Mouse (Mus musculus): ENCODE measurements around the gene Lias.

Lias gene

GRCm38 (mm10) chr5:65425251-65425650 is 34.0 kb downstream of the Lias start:
- in situ Hi-C loops (cut with MseI, MboI): no loop called here

DNA sequence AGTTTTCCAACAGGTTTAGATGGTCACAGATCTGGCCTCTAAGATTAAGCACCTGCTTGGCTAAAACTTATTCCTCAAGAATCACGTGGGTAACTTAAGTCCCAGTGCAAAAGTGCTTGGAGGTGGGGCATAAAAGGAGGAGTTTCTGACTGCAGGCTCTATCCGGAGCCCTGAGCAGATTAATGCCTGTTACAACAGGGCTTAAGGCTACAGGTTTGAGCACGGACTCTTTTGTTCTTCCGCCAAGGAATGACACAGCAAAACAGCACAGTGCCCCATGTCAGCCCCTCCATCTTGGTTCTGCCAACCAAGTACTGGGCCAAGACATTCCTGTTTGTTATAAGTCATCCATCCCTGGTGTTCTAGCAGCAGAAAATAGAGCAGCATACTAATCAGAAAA is 37.0 kb downstream of the Lias start:
- in situ Hi-C loops (cut with MseI, MboI): no loop called here

DNA sequence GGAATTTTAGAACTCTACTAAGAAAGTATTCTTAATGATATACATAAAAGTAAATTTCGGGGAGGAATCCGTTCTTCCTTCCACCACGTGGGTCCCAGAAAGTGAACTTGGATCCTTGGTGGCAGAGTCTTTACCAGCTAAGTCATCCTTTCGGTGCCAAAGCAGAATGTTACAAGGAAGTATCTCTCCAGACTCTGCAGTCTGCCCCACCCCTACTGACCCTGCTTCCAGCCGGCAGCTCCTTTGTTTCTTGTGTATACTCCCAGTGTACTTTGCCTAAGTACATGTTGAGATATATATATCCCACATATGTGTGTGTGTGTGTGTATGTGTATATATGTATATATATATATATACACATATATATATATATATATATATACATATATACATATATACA is 38.1 kb downstream of the Lias start:
- in situ Hi-C loops (cut with MseI, MboI): no loop called here

DNA sequence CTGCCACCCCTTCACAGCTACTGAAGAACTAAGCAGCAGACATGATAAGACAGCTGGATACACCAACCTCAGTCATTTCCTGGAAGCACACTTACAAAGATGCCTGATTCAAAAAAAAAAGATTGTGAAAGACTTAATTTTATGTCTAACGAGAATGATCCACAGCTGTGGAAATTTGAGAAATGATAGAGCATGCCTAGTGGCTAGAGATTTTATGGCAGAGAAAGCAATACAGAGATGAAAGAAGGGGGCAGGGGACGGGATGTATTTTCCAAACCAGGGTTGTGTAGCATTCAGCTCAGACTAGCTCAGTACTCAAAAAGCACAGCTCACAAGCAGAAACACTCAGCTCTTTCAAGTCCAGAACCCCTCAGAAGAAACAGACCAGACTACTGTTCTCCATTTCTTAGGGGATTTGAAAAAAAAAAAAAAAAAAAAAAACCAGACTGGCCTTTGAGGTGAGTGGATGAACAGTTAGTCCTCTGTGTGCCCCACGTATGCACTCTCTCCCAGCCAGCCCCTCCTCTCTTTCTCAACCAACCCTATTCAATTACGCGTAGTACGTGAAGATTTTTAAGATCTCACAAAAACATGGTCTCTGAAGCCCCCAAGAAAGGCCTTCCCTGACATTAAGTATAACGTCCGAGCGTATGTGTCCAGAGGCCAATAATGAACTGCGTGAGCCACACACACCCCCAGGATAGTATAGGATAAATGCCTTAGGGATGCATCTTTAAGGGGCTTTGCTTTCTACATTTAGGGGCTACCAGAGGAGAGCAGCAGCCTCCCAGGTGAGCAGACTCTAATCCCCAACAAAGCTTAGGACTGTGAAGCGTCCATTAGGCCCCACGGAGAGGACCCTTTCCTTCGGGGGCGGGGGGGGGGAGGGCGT is 43.4 kb downstream of the Lias start:
- in situ Hi-C loops (cut with MseI, MboI): no loop called here

DNA sequence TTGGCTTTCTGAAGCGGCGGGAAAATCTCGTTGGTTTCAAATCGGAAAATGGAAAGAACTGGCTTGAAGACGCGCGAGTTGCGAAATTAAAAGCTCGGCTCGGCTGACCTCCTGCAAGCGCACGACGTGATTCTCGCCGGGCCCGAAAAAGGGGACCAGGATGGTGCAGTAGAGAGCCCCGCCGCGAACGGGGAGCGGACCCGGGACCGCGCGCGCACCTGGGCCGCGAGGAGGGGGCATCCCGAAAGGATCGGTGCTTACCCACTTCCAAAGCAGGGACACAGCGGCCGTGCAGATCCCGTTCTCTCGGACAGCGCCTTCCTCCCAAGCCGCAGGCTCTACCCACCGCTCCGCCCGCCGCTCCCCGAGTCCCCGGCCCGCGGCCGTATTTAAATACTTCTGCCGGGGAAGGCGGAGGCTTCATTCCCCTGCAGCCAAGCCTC is 44.1 kb downstream of the Lias start:
- in situ Hi-C loops (cut with MseI, MboI): no loop called here

- in situ Hi-C loops (cut with MseI, MboI): no loop called here
Measured at GRCm38 (mm10) chr5:65435806-65436561, 44.7 kb downstream of the Lias start, which contains the start of gene Ugdh. TSS of gene Ugdh (minus strand) at chr5:65435949.

- in situ Hi-C loops (cut with MseI, MboI): no loop called here
Measured at GRCm38 (mm10) chr5:65438041-65438440, 46.7 kb downstream of the Lias start.

DNA sequence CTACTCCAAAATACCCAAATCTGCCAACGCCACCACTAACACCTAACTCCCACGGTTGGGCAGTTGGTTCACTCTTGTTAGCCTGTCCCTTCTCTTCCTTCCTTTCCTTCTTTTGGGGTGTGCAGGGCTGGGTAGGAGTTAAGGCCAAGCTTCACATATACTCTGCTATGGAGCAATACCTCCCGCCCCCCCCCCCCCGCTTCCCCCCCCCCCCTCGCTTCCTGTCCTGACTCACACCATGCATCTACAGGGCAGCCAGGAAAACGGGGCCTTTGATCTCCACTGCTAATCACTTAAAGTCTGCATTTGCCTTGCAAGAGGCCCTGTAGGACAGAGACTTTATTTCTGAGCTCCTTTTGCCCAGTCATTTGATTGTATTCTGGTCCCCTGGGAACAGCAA is 53.7 kb downstream of the Lias start:
- in situ Hi-C loops (cut with MseI, MboI): no loop called here

GRCm38 (mm10) chr5:65446756-65447155 is 55.5 kb downstream of the Lias start:
- in situ Hi-C loops (cut with MseI, MboI): no loop called here

DNA sequence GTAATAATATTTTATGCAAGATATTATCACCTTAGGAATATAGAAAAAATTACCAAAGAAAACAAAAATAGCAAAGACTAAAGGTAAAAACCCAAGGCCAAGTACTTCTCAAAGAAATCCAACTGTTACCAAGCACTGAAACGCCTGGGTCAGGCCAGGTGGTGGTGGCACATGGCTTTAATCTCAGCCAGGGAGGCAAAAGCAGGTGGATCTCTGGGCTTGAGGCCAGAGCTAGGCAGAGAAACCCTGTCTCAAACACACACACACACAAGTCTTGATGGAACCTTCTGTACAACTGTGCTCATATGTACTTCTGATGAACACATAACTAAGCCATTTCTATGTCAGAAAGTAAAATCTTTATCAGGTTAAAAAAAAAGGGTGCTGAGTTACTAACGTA is 56.5 kb downstream of the Lias start:
- in situ Hi-C loops (cut with MseI, MboI): no loop called here

GRCm38 (mm10) chr5:65448941-65449340 is 57.6 kb downstream of the Lias start:
- in situ Hi-C loops (cut with MseI, MboI): no loop called here

- in situ Hi-C loops (cut with MseI, MboI): no loop called here
Measured at GRCm38 (mm10) chr5:65454771-65455170, 63.5 kb downstream of the Lias start.

DNA sequence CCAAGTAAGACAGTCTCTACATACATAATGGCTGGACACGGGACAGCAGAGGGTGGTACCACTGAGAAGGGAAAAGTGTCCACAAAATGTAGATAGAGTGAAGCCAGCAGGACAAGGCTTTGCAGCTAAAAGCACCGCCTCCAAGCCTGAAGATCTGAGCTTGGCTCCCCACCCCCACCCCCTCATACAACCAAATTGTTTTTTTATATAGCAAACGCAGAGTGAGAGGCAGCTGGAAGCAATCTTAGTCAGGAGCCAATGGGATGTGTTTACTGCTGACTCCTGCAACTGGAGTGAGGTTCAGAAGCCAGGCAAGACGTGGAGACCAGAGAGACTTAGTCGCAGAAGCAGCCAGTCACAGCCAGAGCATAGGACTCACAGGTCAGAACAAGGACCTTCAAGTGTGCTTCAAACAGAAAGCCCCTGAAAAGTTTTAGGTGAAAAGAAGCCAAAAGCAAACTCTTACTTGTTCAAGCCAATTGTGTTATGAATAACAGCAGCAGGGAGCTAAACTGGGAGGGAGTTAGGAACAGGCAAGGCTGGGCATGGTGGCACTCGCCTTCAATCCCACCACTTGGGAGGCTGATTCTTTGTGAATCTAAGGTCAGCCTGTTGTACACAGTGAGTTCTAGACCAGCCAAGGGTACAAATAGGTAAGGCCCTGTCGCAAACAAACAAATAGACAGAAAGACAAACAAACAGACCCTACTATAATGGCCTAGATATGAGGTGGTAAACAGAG is 66.0 kb downstream of the Lias start:
- in situ Hi-C loops (cut with MseI, MboI): no loop called here

DNA sequence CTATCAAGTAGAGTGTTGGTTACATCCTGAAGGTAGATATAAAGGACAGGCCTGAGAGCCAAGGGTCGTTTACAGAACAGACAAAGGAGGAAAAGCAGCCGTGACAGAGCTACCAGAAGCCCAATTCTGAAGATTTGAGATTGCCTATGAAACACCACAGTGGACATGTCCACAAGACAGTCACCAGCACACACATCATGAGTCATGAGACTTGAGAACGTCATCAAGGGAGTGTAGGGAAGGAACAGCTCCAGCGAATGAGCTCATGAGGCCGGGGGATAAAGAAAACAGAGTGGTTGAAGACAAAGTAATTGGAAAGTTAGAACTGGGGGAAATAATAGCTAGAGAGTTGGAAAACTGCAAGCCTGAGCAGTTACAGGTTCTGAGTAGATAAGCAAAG is 66.5 kb downstream of the Lias start:
- in situ Hi-C loops (cut with MseI, MboI): no loop called here

GRCm38 (mm10) chr5:65459454-65459853 is 68.2 kb downstream of the Lias start:
- in situ Hi-C loops (cut with MseI, MboI): no loop called here

Measured in mouse trophoblast stem cell (cell line).